Mouse (Mus musculus) forebrain, embryonic 15.5 days (tissue): ENCODE measurements at regions not wholly inside any gene's neighbourhood (a gene's known extent, or its start where the extent isn't known, plus 50 kb on each side); places are given as distances from the start of the nearest gene placed in this dataset.

ENCODE experiments used
- ATAC-seq: fragments of 200-750 bp; cut with Nextera tagmentation; replicated peaks from 2 replicates; pipeline ENCODE4 v1.8.0; 2017; ENCODE audit warnings: mild to moderate bottlenecking, moderate TSS enrichment, moderate library complexity
- H3K27ac ChIP-seq: fragments of 300-500 bp; sonication (generic); replicated peaks from 2 replicates; pipeline ENCODE4 v1.5.1; 2015; ENCODE audit warnings: mild to moderate bottlenecking, inconsistent platforms
- H3K27me3 ChIP-seq: fragments of 300-500 bp; sonication (generic); 2 replicates; pipeline ENCODE4 v1.6.1; 2015; ENCODE audit warnings: inconsistent platforms
- H3K36me3 ChIP-seq: fragments of 300-500 bp; sonication (generic); 2 replicates; pipeline ENCODE4 v1.6.1; 2015; ENCODE audit warnings: mild to moderate bottlenecking, inconsistent platforms
- H3K4me1 ChIP-seq: fragments of 300-500 bp; sonication (generic); 2 replicates; pipeline ENCODE4 v1.6.1; 2015; ENCODE audit warnings: inconsistent platforms
- H3K4me2 ChIP-seq: fragments of 300-500 bp; sonication (generic); replicated peaks from 2 replicates; pipeline ENCODE4 v1.6.1; 2015; ENCODE audit warnings: mild to moderate bottlenecking, inconsistent platforms
- H3K4me3 ChIP-seq: fragments of 300-500 bp; sonication (generic); 2 replicates; pipeline ENCODE4 v1.5.1; 2015; ENCODE audit warnings: mild to moderate bottlenecking, inconsistent platforms
- H3K9ac ChIP-seq: fragments of 300-500 bp; sonication (generic); replicated peaks from 2 replicates; pipeline ENCODE4 v1.6.1; 2015; ENCODE audit warnings: mild to moderate bottlenecking, inconsistent platforms
- H3K9me3 ChIP-seq: fragments of 300-500 bp; sonication (generic); 2 replicates; pipeline ENCODE4 v1.6.1; 2016; ENCODE audit warnings: inconsistent platforms
- WGBS: fragments of 180-500 bp; shearing (Covaris S2); methylation state at CpG from one replicate; pipeline ENCODE4 v1.1.7; 2015; ENCODE audit warnings: mixed read lengths; 5-methylcytosine and 5-hydroxymethylcytosine counted together

DNA sequence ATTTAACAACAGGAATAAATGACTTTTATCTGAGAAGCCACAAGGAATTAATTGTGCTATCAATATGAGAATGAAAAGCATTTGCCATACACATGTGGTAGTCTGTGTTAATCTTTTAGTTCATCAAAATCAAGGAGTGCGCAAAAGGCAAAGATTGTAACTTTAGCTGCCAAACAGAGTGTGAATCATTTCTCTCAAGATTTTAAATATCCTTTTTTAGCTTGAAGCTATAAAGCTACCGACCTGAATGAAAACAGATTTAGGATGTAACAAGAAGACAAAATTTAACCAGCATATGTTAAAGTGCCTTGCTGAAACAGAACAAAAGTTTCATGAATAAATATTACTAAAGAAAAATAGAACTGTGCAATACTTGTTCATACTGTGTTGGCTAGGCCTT is 133.3 kb upstream of the Cdh10 start:
- no peaks in the 10 kb centered on the region for H3K4me1 ChIP-seq
- H3K36me3 ChIP-seq = no peaks in the 10 kb centered on the region
- ATAC-seq = no peak
- H3K9ac ChIP-seq = no peak overlapping the region
- H3K4me3 ChIP-seq = no peak overlapping the region
- H3K9me3 ChIP-seq = no peaks in the 10 kb centered on the region
- WGBS = 82% methylated on average over 2 of the region's 2 CpGs
- H3K4me2 ChIP-seq = no peak overlapping the region
- H3K27me3 ChIP-seq = no peaks in the 10 kb centered on the region
- H3K27ac ChIP-seq = no peak overlapping the region

DNA sequence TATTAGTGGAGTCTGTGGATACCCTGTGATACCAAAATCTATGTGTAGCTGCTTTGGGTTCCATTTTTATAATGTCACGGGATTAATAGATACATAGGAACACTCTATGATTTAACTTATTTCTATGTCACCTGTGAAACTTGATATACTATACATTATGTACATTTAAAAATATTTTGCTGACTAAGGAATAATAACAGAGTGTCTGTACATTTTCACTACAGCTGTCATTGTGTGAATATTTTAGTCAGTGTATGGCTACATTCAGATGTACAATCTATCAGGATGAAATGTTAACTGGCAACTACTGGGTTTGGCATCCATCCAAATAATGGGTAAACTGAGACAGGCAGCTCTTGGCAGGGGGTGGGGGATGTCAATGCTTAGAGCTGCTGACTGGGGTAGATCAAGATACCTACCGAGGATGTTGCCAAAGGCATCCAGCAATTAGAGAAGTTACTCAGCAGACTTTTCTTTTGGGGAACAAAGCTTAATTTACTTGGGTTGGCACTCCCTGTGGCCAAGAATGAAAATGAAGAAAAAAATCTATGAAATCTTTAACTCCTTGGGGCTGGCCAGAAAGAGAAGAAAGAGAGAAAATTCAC is 122.0 kb upstream of the Cdh10 start:
- H3K4me2 ChIP-seq = no peak overlapping the region
- H3K27ac ChIP-seq = no peak overlapping the region
- no peaks in the 10 kb centered on the region for H3K27me3 ChIP-seq
- H3K4me1 ChIP-seq = no peaks in the 10 kb centered on the region
- H3K9ac ChIP-seq = no peak overlapping the region
- no peaks in the 10 kb centered on the region for H3K9me3 ChIP-seq
- no peak for ATAC-seq
- H3K36me3 ChIP-seq = no peaks in the 10 kb centered on the region
- no peak overlapping the region for H3K4me3 ChIP-seq
- WGBS = 61% methylated on average over 2 of the region's 2 CpGs

DNA sequence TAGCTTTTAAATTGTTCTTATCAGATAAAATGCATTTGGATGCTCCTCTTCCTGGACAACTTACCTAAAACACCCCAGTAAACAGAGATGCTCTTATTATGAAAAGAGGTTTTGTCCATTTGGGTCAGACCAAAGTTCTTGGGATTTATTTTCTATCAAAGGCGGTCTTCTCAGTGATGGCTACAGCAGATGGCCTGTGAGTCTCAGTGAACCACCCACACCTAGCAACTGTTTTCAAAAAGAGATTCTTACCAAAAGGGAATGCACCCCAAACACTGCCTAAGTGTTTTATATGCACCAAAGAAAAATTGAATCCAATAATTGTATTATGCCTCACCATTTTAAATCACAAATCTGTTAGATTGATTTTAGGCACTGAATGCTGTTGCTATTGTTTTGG is 74.5 kb upstream of the Cdh10 start:
- H3K27ac ChIP-seq = no peak overlapping the region
- H3K9ac ChIP-seq = no peak overlapping the region
- no peaks in the 10 kb centered on the region for H3K4me1 ChIP-seq
- no peak for ATAC-seq
- 91% methylated on average over 1 of the region's 1 CpGs for WGBS
- no peaks in the 10 kb centered on the region for H3K9me3 ChIP-seq
- H3K27me3 ChIP-seq = no peaks in the 10 kb centered on the region
- no peak overlapping the region for H3K4me2 ChIP-seq
- H3K36me3 ChIP-seq = no peaks in the 10 kb centered on the region
- H3K4me3 ChIP-seq = no peak overlapping the region

DNA sequence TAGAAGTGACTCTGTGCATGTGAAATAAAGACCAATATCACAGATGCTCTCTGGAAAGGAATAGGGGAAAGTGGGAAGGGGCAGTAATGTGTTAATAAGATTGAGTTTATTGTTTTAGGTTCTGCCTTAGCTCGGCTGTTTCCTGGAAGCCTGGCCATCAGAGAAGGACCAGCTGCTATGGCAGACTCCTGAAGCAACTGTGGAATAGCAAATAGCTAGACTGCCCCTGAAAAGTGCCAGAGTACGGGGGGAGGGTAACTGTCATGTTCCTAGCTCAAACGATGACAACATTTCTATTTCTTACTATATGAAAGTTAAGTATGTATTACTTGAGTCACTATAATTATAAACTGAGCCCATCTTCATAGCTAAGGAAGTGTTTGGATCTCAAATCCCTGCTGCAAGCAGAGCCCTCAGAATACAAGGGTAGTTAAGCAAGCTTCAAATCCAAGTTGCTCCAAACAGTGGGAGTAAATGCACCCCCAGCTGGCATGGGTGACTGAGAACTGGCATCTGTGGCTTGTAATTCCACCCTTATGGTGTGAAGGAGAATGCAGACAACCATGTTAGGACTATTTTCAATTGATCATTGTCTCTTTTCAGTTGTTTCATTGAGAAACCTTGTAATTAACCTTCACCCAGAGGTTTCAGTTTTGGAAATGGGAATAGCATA is 70.0 kb upstream of the Cdh10 start:
- Histone ChIP-seq H3K27ac (no peak overlapping the region; the same call in 1 of the 2 replicates), H3K9ac (no peak overlapping the region), H3K9me3 (no peaks in the 10 kb centered on the region), H3K36me3 (no peaks in the 10 kb centered on the region), H3K4me1 (no peaks in the 10 kb centered on the region), H3K4me2 (no peak overlapping the region), H3K4me3 (no peak overlapping the region), H3K27me3 (no peaks in the 10 kb centered on the region)
- 57% methylated on average over 3 of the region's 3 CpGs for WGBS
- ATAC-seq = peak; percentile 92
